Mouse (Mus musculus): ENCODE measurements around the gene Invs. TPM values are rescaled to one million over a fixed set of nuclear protein-coding genes. Genes with fewer than 3 reads are reported as not detected.
A peak's percentile ranks its signal among the peaks of the same experiment; 100 is the strongest.

Invs gene
- polyA plus RNA-seq, 1 experiment from 2014 or later: 3.1 TPM

DNA sequence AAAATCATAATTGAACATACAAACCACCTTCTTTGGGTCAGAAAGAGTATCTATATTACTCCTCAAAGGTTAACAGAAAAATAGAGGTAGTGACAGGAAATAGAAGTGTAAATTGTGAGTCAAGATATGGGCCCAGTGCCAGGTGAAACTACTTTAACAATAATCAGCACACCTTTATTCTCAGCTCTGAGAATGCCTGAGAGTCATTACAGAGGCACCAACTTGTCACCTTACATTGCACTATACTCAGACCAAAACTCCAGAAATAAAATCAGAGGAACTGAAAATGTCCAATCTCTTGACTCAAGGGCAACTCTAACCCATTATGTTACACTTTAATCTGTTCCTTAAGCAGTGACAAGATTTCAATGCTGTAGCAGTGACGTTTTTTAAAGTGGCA, 11.4 kb upstream of the Invs start:
- 84% methylated on average over 1 of the region's 1 CpGs for WGBS
- Histone ChIP-seq H3K27ac (ENCODE audit: low read depth, low read length) (no peak overlapping the region), H3K9me3 (replicated peaks; ENCODE audit: control insufficient read depth, low read length) (no peaks in the 10 kb centered on the region), H3K4me1 (ENCODE audit: control insufficient read depth, insufficient read depth, low read length) (no peaks in the 10 kb centered on the region), H3K9ac (ENCODE audit: low read length) (no peak overlapping the region), H3K27me3 (replicated peaks; ENCODE audit: control insufficient read depth, insufficient read depth, low read length) (no peaks in the 10 kb centered on the region), H3K36me3 (ENCODE audit: control insufficient read depth, insufficient read depth, low read length) (no peaks in the 10 kb centered on the region), H3K4me3 (ENCODE audit: low read depth, low read length) (no peak overlapping the region), H3K4me2 (ENCODE audit: low read length) (no peak overlapping the region)
- ATAC-seq (no peak), DNase-seq (ENCODE audit: low spot score) (no peak)

DNA sequence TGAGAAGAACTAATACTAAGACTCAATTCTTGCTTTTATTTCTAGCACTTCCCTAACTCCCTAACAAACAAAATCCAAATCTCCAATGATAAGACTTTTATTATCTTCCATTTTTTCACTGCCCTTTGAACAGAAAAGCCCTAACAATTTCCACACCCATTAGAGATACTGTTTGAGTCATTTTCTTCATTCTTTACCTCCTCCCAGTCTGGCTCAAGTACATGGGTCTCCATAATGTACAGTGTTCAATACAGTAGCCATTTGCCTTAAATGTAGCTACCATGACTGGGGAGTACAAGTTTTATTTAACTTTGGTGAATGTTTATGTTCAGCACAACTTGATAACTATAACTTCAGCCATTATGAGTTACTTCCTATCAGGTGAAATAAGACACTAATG, 9.0 kb upstream of the Invs start:
- H3K9ac ChIP-seq (ENCODE audit: low read length): no peak overlapping the region
- no peak overlapping the region for H3K4me3 ChIP-seq (ENCODE audit: low read depth, low read length)
- no peaks in the 10 kb centered on the region for H3K9me3 ChIP-seq (replicated peaks; ENCODE audit: control insufficient read depth, low read length)
- ATAC-seq (no peak), DNase-seq (ENCODE audit: low spot score) (no peak)
- H3K27me3 ChIP-seq (replicated peaks; ENCODE audit: control insufficient read depth, insufficient read depth, low read length): no peaks in the 10 kb centered on the region
- no peaks in the 10 kb centered on the region for H3K4me1 ChIP-seq (ENCODE audit: control insufficient read depth, insufficient read depth, low read length)
- no peak overlapping the region for H3K4me2 ChIP-seq (ENCODE audit: low read length)
- H3K36me3 ChIP-seq (ENCODE audit: control insufficient read depth, insufficient read depth, low read length): no peaks in the 10 kb centered on the region
- no peak overlapping the region for H3K27ac ChIP-seq (ENCODE audit: low read depth, low read length)

GRCm38 (mm10) chr4:48271838-48272237, 7.7 kb upstream of the Invs start:
- H3K36me3 ChIP-seq (ENCODE audit: control insufficient read depth, insufficient read depth, low read length): no peaks in the 10 kb centered on the region
- no peaks in the 10 kb centered on the region for H3K9me3 ChIP-seq (replicated peaks; ENCODE audit: control insufficient read depth, low read length)
- H3K9ac ChIP-seq (ENCODE audit: low read length): no peak overlapping the region
- 43% methylated on average over 5 of the region's 5 CpGs for WGBS
- DNase-seq (ENCODE audit: low spot score): peak; percentile 2
- H3K27me3 ChIP-seq (replicated peaks; ENCODE audit: control insufficient read depth, insufficient read depth, low read length): no peaks in the 10 kb centered on the region
- H3K4me3 ChIP-seq (ENCODE audit: low read depth, low read length): no peak overlapping the region
- ATAC-seq: no peak
- no peaks in the 10 kb centered on the region for H3K4me1 ChIP-seq (ENCODE audit: control insufficient read depth, insufficient read depth, low read length)
- no peak overlapping the region for H3K27ac ChIP-seq (ENCODE audit: low read depth, low read length)
- no peak overlapping the region for H3K4me2 ChIP-seq (ENCODE audit: low read length)

DNA sequence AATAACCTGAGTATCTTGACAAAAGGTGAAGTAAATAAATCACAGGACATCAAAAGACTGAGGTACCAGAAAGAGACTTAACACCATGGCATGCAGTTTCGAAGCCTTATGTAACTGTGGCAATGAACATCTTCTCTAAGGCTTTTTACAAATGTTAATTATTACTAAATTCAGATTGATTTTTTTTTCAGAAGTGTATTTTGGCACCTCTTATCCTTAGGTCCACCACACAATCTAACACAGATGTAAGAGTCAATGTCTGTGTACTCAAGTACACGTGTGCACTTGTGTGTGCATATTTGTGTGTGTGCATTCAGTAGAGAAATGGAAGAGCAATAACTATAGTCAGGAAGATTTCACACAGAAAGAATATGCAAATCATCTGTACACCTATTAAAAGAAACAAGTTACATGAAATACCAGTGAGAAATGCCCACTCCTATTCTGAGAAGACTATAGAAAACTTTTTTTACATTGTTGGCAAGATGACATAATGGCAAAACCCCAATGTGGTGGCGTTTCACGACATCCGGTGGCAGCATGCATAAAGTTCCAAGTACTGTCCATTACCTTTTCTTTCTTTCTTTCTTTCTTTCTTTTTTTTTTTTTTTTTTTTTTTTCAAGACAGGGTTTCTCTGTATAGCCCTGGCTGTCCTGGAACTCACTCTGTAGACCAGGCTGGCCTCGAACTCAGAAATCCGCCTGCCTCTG, 6.3 kb upstream of the Invs start:
- Histone ChIP-seq H3K4me2 (ENCODE audit: low read length) (no peak overlapping the region), H3K9me3 (replicated peaks; ENCODE audit: control insufficient read depth, low read length) (no peaks in the 10 kb centered on the region), H3K4me1 (ENCODE audit: control insufficient read depth, insufficient read depth, low read length) (peaks cover under 1% of the 10 kb centered on the region), H3K9ac (ENCODE audit: low read length) (no peak overlapping the region), H3K27me3 (replicated peaks; ENCODE audit: control insufficient read depth, insufficient read depth, low read length) (no peaks in the 10 kb centered on the region), H3K27ac (ENCODE audit: low read depth, low read length) (no peak overlapping the region), H3K4me3 (ENCODE audit: low read depth, low read length) (no peak overlapping the region), H3K36me3 (ENCODE audit: control insufficient read depth, insufficient read depth, low read length) (no peaks in the 10 kb centered on the region)
- 95% methylated on average over 7 of the region's 7 CpGs for WGBS
- DNase-seq (ENCODE audit: low spot score) (no peak), ATAC-seq (no peak)

DNA sequence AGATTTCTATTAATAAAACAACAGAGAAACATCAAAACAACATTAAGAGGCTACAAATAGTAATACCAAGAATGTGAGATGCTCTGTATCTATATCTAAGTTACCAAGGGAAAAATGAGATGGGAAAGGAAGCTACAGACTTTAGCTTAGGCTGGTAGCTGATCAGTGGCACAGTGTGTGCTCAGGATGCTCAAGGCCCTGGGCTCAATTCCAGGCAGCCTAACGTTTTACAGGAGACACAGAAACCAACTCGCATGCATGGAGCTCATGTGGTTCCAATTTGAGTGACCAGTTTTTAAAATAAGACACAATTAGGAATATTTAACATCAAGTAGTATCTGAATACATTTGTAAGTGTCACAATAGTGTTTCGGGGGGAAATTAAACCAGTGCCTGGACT, 3.8 kb upstream of the Invs start:
- ATAC-seq: no peak
- H3K27me3 ChIP-seq (replicated peaks; ENCODE audit: control insufficient read depth, insufficient read depth, low read length): no peaks in the 10 kb centered on the region
- H3K4me3 ChIP-seq (ENCODE audit: low read depth, low read length): no peak overlapping the region
- WGBS: 88% methylated on average over 3 of the region's 3 CpGs
- DNase-seq (ENCODE audit: low spot score): no peak
- no peaks in the 10 kb centered on the region for H3K36me3 ChIP-seq (ENCODE audit: control insufficient read depth, insufficient read depth, low read length)
- H3K27ac ChIP-seq (ENCODE audit: low read depth, low read length): no peak overlapping the region
- H3K9me3 ChIP-seq (replicated peaks; ENCODE audit: control insufficient read depth, low read length): no peaks in the 10 kb centered on the region
- H3K4me1 ChIP-seq (ENCODE audit: control insufficient read depth, insufficient read depth, low read length): peaks cover 5% of the 10 kb centered on the region
- no peak overlapping the region for H3K4me2 ChIP-seq (ENCODE audit: low read length)
- H3K9ac ChIP-seq (ENCODE audit: low read length): no peak overlapping the region

DNA sequence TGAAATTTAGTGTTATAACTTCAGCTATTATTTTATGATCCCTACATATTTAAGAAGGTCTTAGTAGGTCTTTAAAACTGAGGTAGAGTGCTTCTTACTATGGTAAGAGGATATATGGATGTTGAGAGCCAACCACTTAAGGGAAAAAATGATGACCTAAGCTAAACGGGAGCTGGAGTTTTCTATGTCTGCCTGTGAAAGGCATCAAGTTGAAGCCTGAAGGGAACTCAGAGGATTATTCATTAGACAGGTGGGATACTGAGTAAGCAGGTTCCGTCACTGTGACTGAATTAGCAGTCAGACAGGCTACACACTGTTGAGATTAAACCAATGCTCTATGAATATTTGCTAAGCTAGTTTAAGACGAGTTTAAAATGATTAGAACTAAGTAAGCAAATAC, 2.5 kb upstream of the Invs start:
- no peak overlapping the region for H3K4me3 ChIP-seq (ENCODE audit: low read depth, low read length)
- no peaks in the 10 kb centered on the region for H3K27me3 ChIP-seq (replicated peaks; ENCODE audit: control insufficient read depth, insufficient read depth, low read length)
- no peak overlapping the region for H3K4me2 ChIP-seq (ENCODE audit: low read length)
- H3K9me3 ChIP-seq (replicated peaks; ENCODE audit: control insufficient read depth, low read length): no peaks in the 10 kb centered on the region
- no peak overlapping the region for H3K9ac ChIP-seq (ENCODE audit: low read length)
- ATAC-seq (no peak), DNase-seq (ENCODE audit: low spot score) (no peak)
- no peak overlapping the region for H3K27ac ChIP-seq (ENCODE audit: low read depth, low read length)
- no peaks in the 10 kb centered on the region for H3K36me3 ChIP-seq (ENCODE audit: control insufficient read depth, insufficient read depth, low read length)
- peaks cover 5% of the 10 kb centered on the region for H3K4me1 ChIP-seq (ENCODE audit: control insufficient read depth, insufficient read depth, low read length)
- 87% methylated on average over 3 of the region's 3 CpGs for WGBS

DNA sequence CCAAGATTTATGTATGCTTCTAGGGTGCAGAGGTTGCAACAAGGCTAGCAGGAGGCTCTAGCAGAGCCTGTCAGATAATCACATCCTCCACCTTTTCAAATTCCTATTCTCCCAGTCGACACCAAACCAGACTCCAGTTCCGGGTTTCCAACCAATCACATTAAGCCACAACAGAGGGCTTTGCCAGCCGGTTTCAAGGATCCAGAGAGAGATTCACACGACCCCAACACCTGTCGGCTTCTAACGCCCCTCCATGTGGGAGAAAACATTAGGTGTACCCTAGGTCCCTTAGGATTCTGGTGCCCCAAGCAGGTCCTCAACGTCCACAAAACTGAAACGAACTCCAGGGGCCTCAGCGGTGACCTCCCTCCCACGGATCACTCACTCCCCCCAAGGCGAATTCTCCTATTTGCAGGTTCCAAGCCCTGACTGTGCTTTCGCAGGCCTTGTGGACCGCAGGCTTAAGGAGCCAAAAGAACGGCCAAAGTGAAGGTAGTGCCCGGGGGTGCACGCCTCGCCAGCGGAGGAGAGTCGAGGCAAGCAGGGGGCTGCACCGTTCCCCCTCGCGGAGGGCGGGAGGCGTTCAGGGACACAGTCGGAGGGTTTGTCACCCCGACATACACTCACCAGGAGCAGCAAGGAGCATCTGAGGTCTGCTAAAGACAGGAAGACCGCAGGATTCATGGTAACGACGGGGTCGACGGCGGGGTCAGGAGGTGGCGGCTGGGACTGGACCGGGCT, 633 bp upstream of the Invs start:
- Histone ChIP-seq H3K27me3 (replicated peaks; ENCODE audit: control insufficient read depth, insufficient read depth, low read length) (no peaks in the 10 kb centered on the region), H3K4me3 (ENCODE audit: low read depth, low read length) (peak overlapping the region; percentile 97), H3K4me1 (ENCODE audit: control insufficient read depth, insufficient read depth, low read length) (peaks cover 5% of the 10 kb centered on the region), H3K9ac (ENCODE audit: low read length) (peak overlapping the region; percentile 85), H3K4me2 (ENCODE audit: low read length) (peak overlapping the region; percentile 60), H3K9me3 (replicated peaks; ENCODE audit: control insufficient read depth, low read length) (no peaks in the 10 kb centered on the region), H3K36me3 (ENCODE audit: control insufficient read depth, insufficient read depth, low read length) (no peaks in the 10 kb centered on the region), H3K27ac (ENCODE audit: low read depth, low read length) (0 out of 2 replicates have a peak overlapping the region, but pooled peaks have one; percentile 0)
- ATAC-seq: no peak; the same call in 1 of the 2 replicates
- WGBS: under 1% methylated on average over 34 of the region's 34 CpGs
- peak; percentile 44 for DNase-seq (ENCODE audit: low spot score)

DNA sequence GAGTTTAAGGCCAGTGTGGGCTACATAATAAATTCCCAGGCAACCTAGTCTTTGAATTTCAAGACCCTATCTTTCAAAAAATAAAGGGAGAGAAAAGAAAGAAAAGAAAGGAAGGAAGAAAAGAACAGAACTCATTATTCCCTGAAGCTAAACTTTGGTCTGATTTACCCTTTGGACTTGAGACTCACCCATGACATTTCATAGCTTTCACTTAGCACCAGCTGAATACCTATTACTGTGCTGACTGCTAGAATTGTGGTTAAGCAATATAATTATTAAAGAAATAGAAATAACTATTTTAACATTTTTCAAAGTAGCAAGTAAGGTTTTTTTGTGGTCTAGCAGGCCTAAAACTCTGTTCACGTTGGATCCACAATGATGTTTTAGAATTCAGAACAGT, 1.6 kb downstream of the Invs start:
- no peak overlapping the region for H3K9ac ChIP-seq (ENCODE audit: low read length)

GRCm38 (mm10) chr4:48287086-48287757, 7.7 kb downstream of the Invs start:
- H3K27ac ChIP-seq (ENCODE audit: low read depth, low read length): peak overlapping the region; percentile 59
- no peak overlapping the region for H3K4me3 ChIP-seq (ENCODE audit: low read depth, low read length)
- no peaks in the 10 kb centered on the region for H3K36me3 ChIP-seq (ENCODE audit: control insufficient read depth, insufficient read depth, low read length)
- H3K4me2 ChIP-seq (ENCODE audit: low read length): no peak overlapping the region
- no peaks in the 10 kb centered on the region; the same call in 1 of the 2 replicates for H3K4me1 ChIP-seq (ENCODE audit: control insufficient read depth, insufficient read depth, low read length)
- ATAC-seq (peak; percentile 80), DNase-seq (ENCODE audit: low spot score) (peak; percentile 87)
- H3K9me3 ChIP-seq (replicated peaks; ENCODE audit: control insufficient read depth, low read length): no peaks in the 10 kb centered on the region
- no peak overlapping the region for H3K9ac ChIP-seq (ENCODE audit: low read length)
- WGBS: 20% methylated on average over 5 of the region's 5 CpGs
- H3K27me3 ChIP-seq (replicated peaks; ENCODE audit: control insufficient read depth, insufficient read depth, low read length): no peaks in the 10 kb centered on the region

More for the DNA sequence above, 1.6 kb downstream of the Invs start:
- no peaks in the 10 kb centered on the region for H3K36me3 ChIP-seq (ENCODE audit: control insufficient read depth, insufficient read depth, low read length)
- no peak overlapping the region for H3K4me2 ChIP-seq (ENCODE audit: low read length)
- 89% methylated on average over 1 of the region's 1 CpGs for WGBS
- H3K27ac ChIP-seq (ENCODE audit: low read depth, low read length): no peak overlapping the region
- DNase-seq (ENCODE audit: low spot score) (no peak), ATAC-seq (no peak)
- H3K9me3 ChIP-seq (replicated peaks; ENCODE audit: control insufficient read depth, low read length): no peaks in the 10 kb centered on the region
- no peak overlapping the region for H3K4me3 ChIP-seq (ENCODE audit: low read depth, low read length)
- H3K27me3 ChIP-seq (replicated peaks; ENCODE audit: control insufficient read depth, insufficient read depth, low read length): no peaks in the 10 kb centered on the region
- H3K4me1 ChIP-seq (ENCODE audit: control insufficient read depth, insufficient read depth, low read length): peaks cover 5% of the 10 kb centered on the region
